Mouse (Mus musculus): Measurements from ENCODE around the gene Orc5. TPM values are rescaled to one million over a fixed set of nuclear protein-coding genes. Genes with fewer than 3 reads are reported as not detected.

The Orc5 gene
- total RNA-seq, 1 experiment from 2014 or later: 43.0 TPM

Other genes with a start within 250 kb of the Orc5 start
- gene Reln, start 205.7 kb downstream of the Orc5 start, total RNA-seq (2017): 0.69 TPM in 1 of 2 replicates, not detected in the other
- gene Lhfpl3, start 195.6 kb upstream of the Orc5 start, total RNA-seq (2017): not detected in 2 replicates

All from common myeloid progenitor, adult 5-6 weeks (primary cell).